Mouse (Mus musculus): ENCODE measurements around the gene Adamtsl4.

Adamtsl4 gene

DNA sequence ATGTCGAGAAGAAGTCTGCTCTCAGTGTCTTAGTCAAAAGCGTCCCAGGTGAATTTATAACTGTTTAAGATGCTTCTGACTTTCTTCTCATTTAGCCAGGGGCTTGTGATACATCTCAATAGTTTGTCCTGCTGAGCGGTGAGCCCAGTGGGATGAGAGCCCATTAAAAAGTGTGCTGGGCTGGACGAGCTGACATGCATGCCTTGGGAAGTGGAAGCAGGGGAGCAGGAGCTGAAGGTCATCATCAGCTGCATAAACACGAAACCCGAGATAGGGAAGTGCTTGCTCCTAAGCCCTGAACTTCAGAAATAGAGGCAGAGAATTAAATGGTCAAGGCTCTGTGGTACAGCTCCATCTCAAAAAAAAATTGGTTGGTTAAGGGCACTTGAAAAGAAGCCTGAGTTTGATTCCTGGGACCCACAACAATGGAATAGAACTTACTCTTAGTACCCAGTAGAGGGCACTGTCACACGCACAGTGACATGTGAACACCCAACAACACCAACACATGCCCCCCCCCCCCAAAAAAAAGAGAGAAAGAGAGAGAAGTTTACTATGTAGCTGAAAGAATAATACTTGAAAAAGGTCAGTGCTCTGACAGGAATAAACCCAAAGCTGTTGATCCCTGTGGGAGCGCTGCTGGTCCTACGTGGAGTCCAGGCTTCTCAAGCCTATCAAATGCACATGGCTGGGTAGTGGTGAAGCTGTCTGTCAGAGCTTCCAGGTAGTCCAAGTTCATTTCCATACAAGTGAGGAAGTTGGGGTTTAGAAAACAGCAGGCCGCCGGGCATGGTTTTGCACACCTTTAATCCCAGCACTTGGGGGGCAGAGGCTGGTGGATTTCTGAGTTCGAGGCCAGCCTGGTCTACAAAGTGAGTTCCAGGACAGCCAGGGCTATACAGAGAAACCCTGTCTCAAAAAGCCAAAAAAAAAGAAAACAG, 54.8 kb downstream of the Adamtsl4 start:
- no peak for DNase-seq (ENCODE audit: low spot score)

DNA sequence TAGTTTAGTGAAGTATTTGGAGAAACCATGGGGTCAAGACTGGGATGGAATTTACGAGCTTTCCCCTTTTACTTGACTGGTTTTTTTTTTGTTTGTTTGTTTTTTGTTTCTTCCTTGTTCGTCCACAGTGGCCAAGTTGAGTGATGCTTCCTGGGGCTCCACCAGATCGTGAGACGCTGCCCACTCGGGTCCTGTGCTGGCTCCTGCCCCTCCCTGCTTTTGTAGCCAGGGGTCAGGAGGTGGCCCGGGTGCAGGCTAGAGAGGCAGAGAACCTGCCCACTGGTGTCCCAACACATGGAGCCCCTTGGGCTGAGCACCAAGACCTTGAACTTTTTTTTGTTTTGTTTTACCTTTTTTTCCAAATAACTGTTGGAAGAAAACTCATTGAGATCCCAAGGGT, 56.4 kb downstream of the Adamtsl4 start:
- no peak for DNase-seq (ENCODE audit: low spot score)

DNA sequence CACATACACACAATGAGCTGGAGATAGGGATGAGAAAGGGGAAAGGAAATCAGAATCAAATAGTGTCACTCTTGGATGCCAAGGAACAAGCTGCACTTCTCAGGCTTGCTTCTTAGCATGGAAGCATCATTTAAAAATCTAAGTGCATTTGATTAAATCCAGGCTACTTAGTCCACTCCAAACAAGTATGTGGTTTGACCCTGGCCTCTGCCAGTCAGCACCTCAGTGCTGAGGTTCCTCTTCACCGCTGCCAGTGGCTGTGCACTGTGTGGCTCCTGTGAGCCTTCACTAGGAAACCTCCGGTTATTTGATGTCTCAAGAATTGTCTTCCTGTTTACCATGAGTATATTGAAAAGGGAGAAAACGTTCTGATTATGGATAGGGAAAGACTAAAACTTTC, 56.9 kb downstream of the Adamtsl4 start:
- DNase-seq (ENCODE audit: low spot score): no peak

DNA sequence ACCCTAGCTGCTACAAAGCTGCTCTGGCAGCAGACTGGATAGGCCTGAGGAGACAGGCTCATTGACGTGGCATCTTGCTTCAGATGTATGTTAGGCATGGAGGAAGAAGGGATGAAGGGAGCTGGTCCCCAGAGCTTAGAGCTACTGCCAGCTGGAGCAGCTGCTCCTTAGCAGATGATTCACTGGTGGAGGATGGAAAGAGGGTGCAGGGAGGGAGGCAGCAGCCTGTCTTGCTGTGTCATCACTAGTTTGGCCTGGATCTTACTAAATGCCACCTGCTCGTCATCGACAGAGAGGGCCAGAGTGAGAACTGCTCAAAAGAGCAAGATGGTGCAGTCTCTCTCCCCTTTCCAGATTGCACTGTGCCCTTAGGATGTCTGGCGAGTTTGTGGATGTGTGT, 58.0 kb downstream of the Adamtsl4 start:
- no peak for DNase-seq (ENCODE audit: low spot score)

DNA sequence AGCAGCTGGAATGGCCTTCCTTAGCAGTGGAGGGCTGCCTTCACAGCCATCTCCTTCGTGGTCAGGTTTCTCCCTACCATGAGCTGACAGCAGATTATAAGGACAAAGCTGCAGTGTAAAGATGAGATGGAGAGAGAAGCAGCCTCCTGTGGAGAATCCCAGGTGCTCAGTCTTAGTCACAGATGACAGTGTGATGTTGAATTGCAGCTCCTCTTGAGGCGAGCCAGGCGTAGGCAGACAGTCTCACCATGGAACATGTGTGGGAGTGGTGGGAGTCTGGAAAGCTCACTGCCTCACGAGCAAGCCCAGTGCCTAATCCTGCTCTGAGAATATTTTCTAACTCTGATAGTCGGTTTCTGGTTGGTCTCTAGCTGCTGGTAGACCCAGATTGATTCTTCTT, 60.0 kb downstream of the Adamtsl4 start:
- DNase-seq (ENCODE audit: low spot score): no peak

All from testis, postnatal 10 days (tissue).